Mouse (Mus musculus) neural tube, embryonic 14.5 days (tissue): ENCODE results near the gene Hes7. TPM values are rescaled to one million over a fixed set of nuclear protein-coding genes. Genes with fewer than 3 reads are reported as not detected.

ENCODE experiments used
- ATAC-seq: fragments of 200-750 bp; cut with Nextera tagmentation; 2 replicates; pipeline ENCODE4 v1.8.0; 2017; ENCODE audit warnings: low read depth, mild to moderate bottlenecking, moderate TSS enrichment, moderate library complexity
- H3K27ac ChIP-seq: fragments of 300-500 bp; sonication (generic); 2 replicates; pipeline ENCODE4 v1.5.1; 2014; ENCODE audit warnings: low read depth, mild to moderate bottlenecking, control low read depth, low read length, moderate library complexity, mixed read lengths
- H3K27me3 ChIP-seq: fragments of 300-500 bp; sonication (generic); 2 replicates; pipeline ENCODE4 v1.6.1; 2014; ENCODE audit warnings: low read length; ENCODE audit not compliant: control insufficient read depth, insufficient read depth
- H3K36me3 ChIP-seq: fragments of 300-500 bp; sonication (generic); 2 replicates; pipeline ENCODE4 v1.6.1; 2014; ENCODE audit warnings: low read length, mixed read lengths; ENCODE audit not compliant: control insufficient read depth, insufficient read depth
- H3K4me1 ChIP-seq: fragments of 300-500 bp; sonication (generic); 2 replicates; pipeline ENCODE4 v1.6.1; 2014; ENCODE audit warnings: low read length; ENCODE audit not compliant: control insufficient read depth, insufficient read depth
- H3K4me2 ChIP-seq: fragments of 300-500 bp; sonication (generic); 2 replicates; pipeline ENCODE4 v1.6.1; 2014; ENCODE audit warnings: mild to moderate bottlenecking, low read depth, low read length, control low read depth
- H3K4me3 ChIP-seq: fragments of 300-500 bp; sonication (generic); 2 replicates; pipeline ENCODE4 v1.5.1; 2014; ENCODE audit warnings: low read depth, low read length, control low read depth, mixed read lengths
- H3K9ac ChIP-seq: fragments of 300-500 bp; sonication (generic); replicated peaks from 2 replicates; pipeline ENCODE4 v1.6.1; 2014; ENCODE audit warnings: low read depth, mild to moderate bottlenecking, control low read depth, low read length, mixed read lengths
- H3K9me3 ChIP-seq: fragments of 300-500 bp; sonication (generic); 2 replicates; pipeline ENCODE4 v1.6.1; 2016; ENCODE audit warnings: low read length; ENCODE audit not compliant: control insufficient read depth
- WGBS: fragments of 180-500 bp; shearing (Covaris S2); extraction: QIAGEN DNeasy Blood & Tissue Kit; methylation state at CpG from one replicate; pipeline ENCODE4 v1.1.7; 2014; 5-methylcytosine and 5-hydroxymethylcytosine counted together
- polyA plus RNA-seq: library from polyadenylated mRNA; unstranded; fragments of >200 nt; fragmentation: Nextera tagmentation; extraction: Ambion mirVana; gene quantifications from 2 replicates; pipeline ENCODE4 v1.2.1, GENCODE M21; 2014

Gene Hes7
- polyA plus RNA-seq, 1 experiment from 2014 or later, result 0.52 TPM

- H3K36me3 ChIP-seq, result no peaks in the 10 kb centered on the region
- 0 out of 2 replicates have a peak overlapping the region, but pooled peaks have one; percentile 14 for H3K4me3 ChIP-seq
- ATAC-seq, result no peak
- H3K4me2 ChIP-seq, result peak overlapping the region; percentile 94; the same call in 1 of the 2 replicates
- H3K4me1 ChIP-seq, result peaks cover 16% of the 10 kb centered on the region
- WGBS, result 22% methylated on average over 14 of the region's 14 CpGs
- no peak overlapping the region for H3K27ac ChIP-seq
- H3K27me3 ChIP-seq, result peaks cover 9% of the 10 kb centered on the region; the same call in 1 of the 2 replicates
- H3K9ac ChIP-seq, result no peak overlapping the region
- no peaks in the 10 kb centered on the region for H3K9me3 ChIP-seq
These were observed 603 bp upstream of the Hes7 start for GRCm38 (mm10) chr11:69119446-69120155.

GRCm38 (mm10) chr11:69121001-69121740 is 967 bp downstream of the Hes7 start:
- under 1% methylated on average over 27 of the region's 33 CpGs for WGBS
- Histone ChIP-seq H3K9ac (peak overlapping the region; percentile 69), H3K27ac (no peak overlapping the region), H3K9me3 (no peaks in the 10 kb centered on the region), H3K4me3 (peak overlapping the region; percentile 66), H3K4me1 (peaks cover 18% of the 10 kb centered on the region), H3K27me3 (peaks cover 9% of the 10 kb centered on the region; the same call in 1 of the 2 replicates), H3K36me3 (no peaks in the 10 kb centered on the region), H3K4me2 (peak overlapping the region; percentile 94)
- no peak for ATAC-seq

- no peaks in the 10 kb centered on the region for H3K9me3 ChIP-seq
- H3K4me1 ChIP-seq, result peaks cover 20% of the 10 kb centered on the region
- peak overlapping the region; percentile 94 for H3K4me2 ChIP-seq
- 0 out of 2 replicates have a peak overlapping the region, but pooled peaks have one; percentile 18 for H3K27ac ChIP-seq
- peaks cover 9% of the 10 kb centered on the region; the same call in 1 of the 2 replicates for H3K27me3 ChIP-seq
- under 1% methylated on average over 30 of the region's 32 CpGs for WGBS
- no peak for ATAC-seq
- peak overlapping the region; percentile 69 for H3K9ac ChIP-seq
- no peaks in the 10 kb centered on the region for H3K36me3 ChIP-seq
- peak overlapping the region; percentile 66 for H3K4me3 ChIP-seq
These were observed 1.6 kb downstream of the Hes7 start for GRCm38 (mm10) chr11:69121741-69122335.

DNA sequence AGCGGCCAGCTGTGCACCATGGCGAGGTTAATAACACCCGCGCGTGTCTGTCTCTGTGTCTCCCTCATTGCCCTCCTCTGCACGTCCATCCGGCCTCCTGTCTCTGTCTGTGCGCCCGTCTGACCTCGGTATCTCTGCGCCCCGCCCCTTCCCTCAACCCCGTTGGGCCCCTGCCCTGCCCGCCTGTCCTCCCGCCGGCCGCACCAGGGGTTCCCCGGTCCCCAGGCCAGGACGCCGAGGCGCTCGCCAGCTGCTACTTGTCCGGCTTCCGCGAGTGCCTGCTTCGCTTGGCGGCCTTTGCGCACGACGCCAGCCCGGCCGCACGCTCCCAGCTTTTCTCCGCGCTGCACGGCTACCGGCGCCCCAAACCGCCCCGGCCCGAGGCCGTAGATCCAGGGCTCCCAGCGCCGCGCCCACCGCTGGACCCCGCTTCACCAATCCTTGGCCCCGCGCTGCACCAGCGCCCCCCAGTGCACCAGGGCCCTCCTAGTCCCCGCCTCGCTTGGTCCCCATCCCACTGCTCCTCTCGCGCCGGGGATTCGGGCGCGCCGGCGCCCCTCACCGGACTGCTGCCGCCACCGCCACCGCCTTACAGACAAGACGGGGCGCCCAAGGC is 2.2 kb downstream of the Hes7 start, which contains the start of gene 9130213A22Rik:
9130213A22Rik (minus strand) TSS at position 254 of the 616 bp plus-strand sequence.
- H3K4me2 ChIP-seq, result peak within 1 kb of the TSS; percentile 94
- no peaks in the 10 kb centered on the region for H3K36me3 ChIP-seq
- H3K9ac ChIP-seq, result peak within 1 kb of the TSS; percentile 69
- H3K27ac ChIP-seq, result peak within 1 kb of the TSS; percentile 18; the same call in 1 of the 2 replicates
- no peaks in the 10 kb centered on the region for H3K9me3 ChIP-seq
- H3K4me3 ChIP-seq, result peak within 1 kb of the TSS; percentile 66
- WGBS, result under 1% methylated on average over 59 of the region's 66 CpGs
- H3K4me1 ChIP-seq, result peaks cover 16% of the 10 kb centered on the region
- peak; percentile 57 for ATAC-seq
- peaks cover 9% of the 10 kb centered on the region; the same call in 1 of the 2 replicates for H3K27me3 ChIP-seq

- H3K9me3 ChIP-seq, result no peaks in the 10 kb centered on the region
- no peaks in the 10 kb centered on the region for H3K36me3 ChIP-seq
- no peak overlapping the region; the same call in 1 of the 2 replicates for H3K27ac ChIP-seq
- peaks cover 9% of the 10 kb centered on the region; the same call in 1 of the 2 replicates for H3K27me3 ChIP-seq
- H3K4me3 ChIP-seq, result peak overlapping the region; percentile 66
- H3K4me1 ChIP-seq, result peaks cover 16% of the 10 kb centered on the region
- under 1% methylated on average over 29 of the region's 29 CpGs for WGBS
- peak; percentile 7; the same call in 1 of the 2 replicates for ATAC-seq
- peak overlapping the region; percentile 94 for H3K4me2 ChIP-seq
- peak overlapping the region; percentile 69 for H3K9ac ChIP-seq
These were observed 3.0 kb downstream of the Hes7 start for GRCm38 (mm10) chr11:69123056-69123692.

- Histone ChIP-seq H3K9ac (peak overlapping the region; percentile 51), H3K36me3 (no peaks in the 10 kb centered on the region), H3K4me2 (peak overlapping the region; percentile 94), H3K9me3 (no peaks in the 10 kb centered on the region), H3K4me1 (peaks cover 16% of the 10 kb centered on the region), H3K27me3 (peaks cover 9% of the 10 kb centered on the region; the same call in 1 of the 2 replicates), H3K27ac (peak overlapping the region; percentile 70), H3K4me3 (peak overlapping the region; percentile 66)
- under 1% methylated on average over 31 of the region's 31 CpGs for WGBS
- ATAC-seq, result peak; percentile 81
These were observed 3.7 kb downstream of the Hes7 start for GRCm38 (mm10) chr11:69123693-69124497.

DNA sequence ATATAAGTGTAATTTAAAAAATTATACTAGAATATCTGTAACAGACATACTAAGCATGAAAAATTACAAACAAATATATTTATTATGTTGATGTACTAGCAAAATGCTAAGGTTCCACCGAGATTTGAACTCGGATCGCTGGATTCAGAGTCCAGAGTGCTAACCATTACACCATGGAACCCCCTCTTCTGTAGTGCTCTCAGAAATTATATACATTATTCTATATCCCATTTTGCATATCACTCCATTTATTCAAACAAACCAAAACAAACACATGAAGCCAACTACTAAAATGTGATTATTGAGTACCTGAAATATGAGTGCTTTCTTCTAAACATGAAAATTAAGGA is 4.3 kb downstream of the Hes7 start:
- H3K9me3 ChIP-seq, result no peaks in the 10 kb centered on the region
- peak; percentile 70 for ATAC-seq
- no peak overlapping the region for H3K27ac ChIP-seq
- no peak overlapping the region for H3K9ac ChIP-seq
- H3K4me3 ChIP-seq, result peak overlapping the region; percentile 66
- H3K27me3 ChIP-seq, result peaks cover 9% of the 10 kb centered on the region; the same call in 1 of the 2 replicates
- no peaks in the 10 kb centered on the region for H3K36me3 ChIP-seq
- H3K4me2 ChIP-seq, result no peak overlapping the region; the same call in 1 of the 2 replicates
- 0% methylated on average over 3 of the region's 3 CpGs for WGBS
- H3K4me1 ChIP-seq, result peaks cover 12% of the 10 kb centered on the region
